Mouse (Mus musculus) left cerebral cortex, adult 9 months (tissue): ENCODE data around the gene Tmod3.
A peak's percentile ranks its signal among the peaks of the same experiment; 100 is the strongest.
"Not testable (repeated sequence)": the region's sequence is repeated elsewhere in the genome, so short reads cannot be mapped to it uniquely, and the experiment has no call there.

Experiments used
- DNase-seq, 2 experiments: peaks; one replicate each; pipeline ENCODE4 v3.0.0; 2022; ENCODE audit warnings: low spot score in 2 of 2

The Tmod3 gene

GRCm38 (mm10) chr9:75558360-75558759 is 1.1 kb downstream of the Tmod3 start:
- DNase-seq, result no peak

DNA sequence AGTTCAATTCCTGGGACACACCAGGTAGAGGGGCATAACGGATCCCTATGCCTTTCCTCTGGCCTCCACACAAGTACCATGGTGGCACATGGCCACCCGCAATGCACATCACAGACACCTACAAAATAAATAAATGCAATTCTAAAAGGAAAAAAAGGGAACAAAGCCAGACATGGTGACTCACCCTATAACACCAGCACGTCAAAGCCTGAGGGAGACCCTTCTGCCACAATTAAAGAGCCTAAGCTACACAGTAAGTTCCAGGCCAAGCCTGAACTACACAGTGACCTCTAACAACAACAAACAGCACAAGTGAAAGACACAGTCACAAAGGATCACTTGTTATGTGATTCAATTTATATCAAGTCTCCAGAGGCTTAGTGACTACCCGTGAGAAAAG is 5.7 kb downstream of the Tmod3 start:
- no peak for DNase-seq

DNA sequence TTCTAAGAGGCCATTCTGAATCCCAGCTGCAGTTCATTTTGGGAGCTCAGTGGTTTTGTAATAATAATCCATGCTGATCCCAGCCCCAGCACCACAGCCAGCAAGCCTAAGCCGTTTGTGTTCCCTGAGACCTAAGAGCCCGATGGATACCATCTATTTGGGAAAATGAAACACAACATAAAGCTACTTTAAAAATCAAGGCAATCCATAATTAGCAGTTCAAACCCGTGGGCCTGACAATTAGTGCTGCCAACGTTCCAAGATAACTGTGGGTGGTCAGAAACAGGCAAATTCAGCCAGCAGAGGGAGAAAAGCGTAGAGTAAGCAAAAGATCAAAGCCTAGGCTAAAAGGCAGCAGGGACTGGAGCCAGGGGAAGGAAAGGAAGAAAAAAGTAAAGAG is 8.1 kb downstream of the Tmod3 start:
- no peak for DNase-seq

GRCm38 (mm10) chr9:75549010-75549409 is 10.4 kb downstream of the Tmod3 start:
- no peak for DNase-seq

- DNase-seq, result no peak
Observed at GRCm38 (mm10) chr9:75546885-75547553, 12.4 kb downstream of the Tmod3 start.

GRCm38 (mm10) chr9:75545514-75545913 is 13.9 kb downstream of the Tmod3 start:
- DNase-seq, result no peak

- no peak for DNase-seq
Observed at GRCm38 (mm10) chr9:75541497-75541896, 18.0 kb downstream of the Tmod3 start.

DNA sequence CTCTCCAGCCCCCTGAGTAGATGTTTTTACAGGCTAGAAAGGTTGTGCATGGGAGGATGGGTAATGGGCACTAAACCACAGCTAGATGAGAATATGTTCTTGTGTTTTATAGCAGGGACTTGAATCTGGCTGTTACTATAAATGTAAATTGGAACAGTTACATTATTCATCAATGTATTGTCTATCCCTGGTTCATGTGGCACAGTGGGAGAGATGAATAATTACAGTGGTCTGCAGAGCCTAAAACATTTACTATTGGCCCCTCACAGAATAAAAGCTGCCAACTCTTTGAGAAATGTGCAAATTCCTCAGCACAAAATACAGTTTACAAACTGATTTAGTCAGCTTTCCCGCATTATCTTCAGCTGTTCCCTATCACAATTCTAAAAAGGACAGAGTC is 23.0 kb downstream of the Tmod3 start:
- DNase-seq, result no peak

- DNase-seq, result no peak
Observed at GRCm38 (mm10) chr9:75534431-75534962, 25.0 kb downstream of the Tmod3 start.

DNA sequence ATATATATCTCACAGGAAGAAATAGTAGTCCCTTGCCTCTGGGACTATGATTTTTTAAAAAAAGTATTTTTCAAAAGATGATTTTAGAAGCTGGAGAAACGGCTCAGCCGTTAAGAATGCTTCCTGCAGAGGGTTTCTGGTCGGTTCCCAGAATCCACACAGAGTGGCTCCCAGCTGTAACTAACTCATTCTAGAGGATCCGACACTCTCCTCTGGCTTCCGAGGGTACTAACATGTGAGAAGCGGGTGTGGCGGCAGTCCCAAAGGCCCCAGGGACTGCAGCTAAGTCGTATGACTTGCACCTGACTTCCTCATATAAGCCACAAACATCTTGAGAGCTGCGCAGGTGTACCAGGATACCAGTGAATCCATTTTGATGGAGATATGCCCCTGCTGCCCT is 26.5 kb downstream of the Tmod3 start:
- DNase-seq, result not testable (repeated sequence)

DNA sequence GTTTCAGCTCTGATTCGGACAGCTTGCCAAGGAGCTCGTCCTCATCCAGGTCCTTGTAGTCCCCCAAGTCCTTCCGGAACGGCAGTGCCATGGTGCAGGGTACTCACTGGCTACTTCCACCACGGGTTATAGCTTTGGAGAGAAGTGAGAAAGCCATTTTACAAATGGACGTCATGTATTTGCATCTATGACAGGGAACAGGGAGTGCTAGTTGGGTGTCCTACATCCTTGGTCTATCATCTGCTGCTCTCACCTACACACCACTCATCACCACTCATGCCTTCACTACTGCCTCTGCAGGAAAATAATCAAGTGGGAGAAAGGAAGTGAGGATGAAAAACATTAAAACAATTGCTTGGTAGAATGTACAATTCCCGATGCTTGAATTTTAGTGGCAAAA is 27.0 kb downstream of the Tmod3 start:
- DNase-seq, result no peak

- DNase-seq, result no peak
Observed at GRCm38 (mm10) chr9:75529358-75529757, 30.1 kb downstream of the Tmod3 start.

GRCm38 (mm10) chr9:75528096-75528495 is 31.4 kb downstream of the Tmod3 start:
- no peak for DNase-seq

DNA sequence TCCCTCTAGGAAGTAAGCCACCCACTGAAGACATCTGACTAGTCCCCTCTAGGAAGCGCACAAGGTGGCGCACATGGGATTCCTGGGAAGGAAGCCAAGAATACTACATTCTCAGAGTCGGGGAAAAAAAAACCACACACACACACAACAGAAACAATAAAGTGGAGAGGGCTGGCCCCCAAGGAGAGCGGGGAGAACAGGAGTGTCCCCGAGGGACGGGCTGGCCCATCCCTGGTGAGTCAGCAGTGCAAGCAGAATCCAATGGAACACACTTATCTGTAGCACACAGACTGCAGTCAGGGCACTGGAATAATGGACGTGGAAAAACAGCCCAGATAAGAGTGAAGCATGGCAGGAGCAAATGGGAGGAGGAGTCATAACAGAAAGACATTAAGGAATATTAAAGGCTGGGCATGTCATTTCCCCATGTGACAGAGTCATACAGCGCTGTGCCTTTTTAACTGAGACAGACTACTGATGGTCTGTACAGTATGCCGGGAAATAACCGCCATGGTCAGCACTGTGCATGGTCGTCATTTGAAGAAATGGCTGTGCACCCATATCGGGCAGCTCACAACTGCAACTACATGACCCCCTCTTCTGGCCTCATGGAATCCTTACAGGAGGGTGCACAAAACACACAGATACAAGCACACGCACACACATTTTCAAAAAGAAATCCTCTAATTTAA is 31.9 kb downstream of the Tmod3 start:
- no peak for DNase-seq

DNA sequence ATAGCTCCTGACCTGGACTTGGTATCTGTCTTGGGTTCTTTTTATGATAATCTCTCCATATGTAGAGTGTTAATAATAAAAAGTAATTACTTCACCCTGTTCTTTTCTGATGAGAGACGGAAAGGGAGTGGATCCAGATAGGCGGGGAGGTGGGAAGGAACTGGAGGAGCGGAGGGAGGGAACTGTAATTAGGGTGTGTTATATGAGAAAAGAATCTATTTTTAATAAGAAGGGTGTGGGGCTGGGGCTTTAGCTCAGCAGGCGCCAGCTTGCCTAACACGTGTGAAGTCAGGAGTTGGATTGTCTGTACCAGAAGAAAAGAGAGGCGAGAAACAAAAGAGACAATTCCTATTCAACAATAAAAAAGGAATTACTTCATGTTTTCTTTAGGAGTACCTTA is 35.8 kb downstream of the Tmod3 start:
- DNase-seq, result peak in 1 of 2 experiments; percentile 28

DNA sequence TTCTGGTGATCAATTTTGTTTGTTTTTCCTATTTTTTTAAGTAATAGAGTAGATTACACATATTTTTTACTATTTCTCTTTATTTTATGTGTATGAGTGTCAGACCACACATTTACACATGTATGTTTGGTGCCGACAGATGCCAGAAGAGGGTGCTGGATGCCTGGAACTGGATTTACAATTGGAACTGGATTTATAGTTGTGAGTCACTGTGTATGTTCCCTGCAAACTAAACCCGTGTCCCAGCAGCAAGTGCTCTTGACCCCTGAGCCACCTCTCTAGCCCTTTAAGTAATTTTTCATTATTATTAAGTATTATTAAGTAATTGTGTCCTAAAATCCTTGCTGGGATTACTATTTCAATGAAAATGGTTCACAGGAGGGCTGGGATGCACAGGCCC is 37.2 kb downstream of the Tmod3 start:
- no peak for DNase-seq

DNA sequence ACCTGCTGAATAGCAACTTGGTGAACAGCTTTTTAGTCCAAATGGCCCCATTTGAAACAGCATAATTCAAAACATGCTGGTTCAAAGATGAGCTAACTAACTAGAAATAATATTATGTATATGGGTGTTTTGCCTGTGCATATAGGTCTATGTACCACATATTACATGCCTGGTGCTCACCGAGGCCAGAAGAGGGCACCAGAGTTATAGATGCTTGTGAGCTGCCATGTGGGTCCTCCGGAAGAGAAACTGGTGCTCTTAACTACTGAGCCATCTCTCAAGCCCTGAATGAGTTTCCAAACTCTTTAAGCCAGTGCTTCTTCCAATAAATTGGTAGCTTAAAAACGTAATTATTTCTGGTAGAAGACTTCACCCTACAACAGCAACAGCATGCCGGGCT is 37.7 kb downstream of the Tmod3 start:
- DNase-seq, result no peak

- DNase-seq, result no peak
Observed at GRCm38 (mm10) chr9:75520940-75521339, 38.5 kb downstream of the Tmod3 start.

DNA sequence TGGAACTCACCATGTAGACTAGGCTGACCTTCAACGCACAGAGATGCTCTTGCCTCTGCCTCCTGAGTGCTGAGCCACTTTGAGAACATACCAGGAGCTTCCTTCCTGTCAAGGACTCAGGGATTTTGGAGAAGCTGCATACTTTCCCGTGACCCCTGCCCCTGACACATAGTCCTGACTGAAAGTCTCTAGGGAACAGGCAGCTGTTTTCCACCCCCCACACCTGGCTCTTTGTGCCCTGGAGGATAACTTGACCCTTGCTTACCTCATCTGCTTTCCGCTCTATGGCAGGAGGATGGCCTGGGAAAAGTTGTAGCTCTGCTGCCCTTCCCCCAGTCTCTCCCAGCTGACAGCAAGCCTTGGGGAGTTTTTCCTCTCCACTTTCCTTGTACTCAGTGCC is 41.7 kb downstream of the Tmod3 start:
- no peak for DNase-seq

GRCm38 (mm10) chr9:75515464-75516113 is 43.9 kb downstream of the Tmod3 start:
- peak in 1 of 2 experiments; percentile 69 for DNase-seq

- DNase-seq, result no peak
Observed at GRCm38 (mm10) chr9:75511236-75511939, 48.1 kb downstream of the Tmod3 start.

- DNase-seq, result peak in 1 of 2 experiments; percentile 17
Observed at GRCm38 (mm10) chr9:75504311-75504710, 55.1 kb downstream of the Tmod3 start.
